In genomic region chr4:140246180-140247005, GRCm38 (mm10) we compare ENCODE assay signal across 8 mouse cellular contexts. TPM values are rescaled to one million over a fixed set of nuclear protein-coding genes. Genes with fewer than 3 reads are reported as not detected.
DNase-seq lines count a peak whose midpoint lies in the region; ATAC-seq lines count a peak whose summit lies in the region.

Igsf21 (minus strand) TSS chr4:140246784.

- no peak for ATAC-seq in heart, embryonic 11.5 days (replicated peaks; ENCODE audit: insufficient number of reproducible peaks, low FRiP score, low TSS enrichment)
- peak; percentile 64; the same call in 1 of the 2 replicates for ATAC-seq in embryonic facial prominence, embryonic 12.5 days (ENCODE audit: insufficient number of reproducible peaks, insufficient read depth, low FRiP score, low TSS enrichment)
- ATAC-seq in midbrain, embryonic 16.5 days = peak; percentile 79

- 1% methylated on average over 67 of the region's 90 CpGs for WGBS in heart, embryonic 11.5 days (ENCODE audit: insufficient replicate concordance)
- WGBS in embryonic facial prominence, embryonic 12.5 days = 1% methylated on average over 85 of the region's 90 CpGs
- WGBS in midbrain, embryonic 16.5 days = under 1% methylated on average over 58 of the region's 90 CpGs

- H3K36me3 ChIP-seq in heart, embryonic 11.5 days (ENCODE audit: control insufficient read depth, insufficient read depth, low read length) = no peaks in the 10 kb centered on the region
- H3K36me3 ChIP-seq in embryonic facial prominence, embryonic 12.5 days = no peaks in the 10 kb centered on the region
- H3K36me3 ChIP-seq in midbrain, embryonic 16.5 days (ENCODE audit: control insufficient read depth, insufficient read depth, low read length) = no peaks in the 10 kb centered on the region

- H3K27ac ChIP-seq in heart, embryonic 11.5 days (ENCODE audit: low read depth, low read length) = no peak within 1 kb of the TSS
- no peak within 1 kb of the TSS for H3K27ac ChIP-seq in embryonic facial prominence, embryonic 12.5 days
- H3K27ac ChIP-seq in midbrain, embryonic 16.5 days (ENCODE audit: low read length) = peak within 1 kb of the TSS; percentile 89

- H3K9me3 ChIP-seq in heart, embryonic 11.5 days (replicated peaks; ENCODE audit: control insufficient read depth, low read length) = no peaks in the 10 kb centered on the region
- H3K9me3 ChIP-seq in embryonic facial prominence, embryonic 12.5 days = no peaks in the 10 kb centered on the region
- H3K9me3 ChIP-seq in midbrain, embryonic 16.5 days (replicated peaks; ENCODE audit: control insufficient read depth, low read length, poor library complexity, severe bottlenecking) = no peaks in the 10 kb centered on the region

- no peak within 1 kb of the TSS for H3K9ac ChIP-seq in heart, embryonic 11.5 days (ENCODE audit: low read depth, low read length)
- peak within 1 kb of the TSS; percentile 30; the same call in 1 of the 2 replicates for H3K9ac ChIP-seq in embryonic facial prominence, embryonic 12.5 days
- peak within 1 kb of the TSS; percentile 89 for H3K9ac ChIP-seq in midbrain, embryonic 16.5 days (ENCODE audit: low read depth, low read length)

- peak within 1 kb of the TSS; percentile 64 for H3K4me2 ChIP-seq in heart, embryonic 11.5 days
- H3K4me2 ChIP-seq in embryonic facial prominence, embryonic 12.5 days (replicated peaks) = peak within 1 kb of the TSS; percentile 60
- H3K4me2 ChIP-seq in midbrain, embryonic 16.5 days (ENCODE audit: low read length) = peak within 1 kb of the TSS; percentile 89

- peaks cover 93% of the 10 kb centered on the region for H3K27me3 ChIP-seq in heart, embryonic 11.5 days (ENCODE audit: control insufficient read depth, insufficient read depth, low read length)
- peaks cover 91% of the 10 kb centered on the region for H3K27me3 ChIP-seq in embryonic facial prominence, embryonic 12.5 days
- H3K27me3 ChIP-seq in midbrain, embryonic 16.5 days (ENCODE audit: control insufficient read depth, insufficient read depth, low read depth, low read length) = peaks cover 5% of the 10 kb centered on the region

- no peak for DNase-seq in heart, postnatal 25 days (ENCODE audit: low spot score)
- peak; percentile 62 for DNase-seq in ZHBTc4 (ENCODE audit: low read depth, low spot score)
- peak; percentile 55 to 67 for DNase-seq in layer of hippocampus, postnatal 10 days (ENCODE audit: low spot score in 2 of 2)
- no peak for DNase-seq in spleen, postnatal 36 days (ENCODE audit: low spot score in 2 of 2)
- DNase-seq in gastrocnemius, postnatal 36 days = no peak

- peak within 1 kb of the TSS; percentile 31 for H3K4me3 ChIP-seq in heart, embryonic 11.5 days (ENCODE audit: low read depth, low read length)
- H3K4me3 ChIP-seq in embryonic facial prominence, embryonic 12.5 days = peak within 1 kb of the TSS; percentile 32
- peak within 1 kb of the TSS; percentile 77 for H3K4me3 ChIP-seq in midbrain, embryonic 16.5 days (ENCODE audit: low read depth, low read length)

- intact Hi-C loops in heart, postnatal 25 days (cut with DNase I) = no loop called here
- intact Hi-C loops in gastrocnemius, postnatal 36 days (cut with DNase I) = no loop called here

- H3K4me1 ChIP-seq in heart, embryonic 11.5 days (ENCODE audit: control insufficient read depth, insufficient read depth, low read length) = peaks cover 5% of the 10 kb centered on the region
- peaks cover 20% of the 10 kb centered on the region for H3K4me1 ChIP-seq in embryonic facial prominence, embryonic 12.5 days
- H3K4me1 ChIP-seq in midbrain, embryonic 16.5 days (ENCODE audit: control insufficient read depth, insufficient read depth, low read length) = peaks cover 47% of the 10 kb centered on the region

RNA-seq across cellular contexts. Expression of gene Igsf21, which starts in this region (rescaled TPM):
- polyA plus RNA-seq in heart, embryonic 11.5 days (2014; fragmentation: Nextera tagmentation; extraction: Ambion mirVana) = 0.11 and 0.39 TPM in 2 replicates
- total RNA-seq in heart, postnatal 25 days (2021) = under 1 TPM; 0.21 to 0.25 TPM
- 2.9 and 3.9 TPM in 2 replicates for polyA plus RNA-seq in embryonic facial prominence, embryonic 12.5 days (2016; fragmentation: Nextera tagmentation; extraction: Ambion mirVana)
- 10 to 100 TPM; 96.1 to 97.0 TPM for total RNA-seq in layer of hippocampus, postnatal 10 days (2021)
- 114 and 119 TPM in 2 replicates for polyA plus RNA-seq in midbrain, embryonic 16.5 days (2015; fragmentation: Nextera tagmentation; extraction: Ambion mirVana)
- under 1 TPM in 1 of 2 experiments, not detected in 1; 0.18 TPM for total RNA-seq in gastrocnemius, postnatal 36 days (2021)

Comparison
In these comparisons a context has a peak if more than half of its experiments do, and no peak if none do; other contexts are left out.
1. RNA of gene Igsf21 (total RNA-seq): 96.1 to 97.0 TPM in layer of hippocampus, postnatal 10 days; 0.21 to 0.25 TPM in heart, postnatal 25 days and 0.18 TPM in gastrocnemius, postnatal 36 days; every median in the first group is over 10 times any median in the second.
2. RNA of gene Igsf21 (polyA plus RNA-seq): 114 to 119 TPM in midbrain, embryonic 16.5 days; 2.9 to 3.9 TPM in embryonic facial prominence, embryonic 12.5 days and 0.11 to 0.39 TPM in heart, embryonic 11.5 days; every median in the first group is over 10 times any median in the second.
3. DNase-seq: peak in ZHBTc4 (single experiment) and layer of hippocampus, postnatal 10 days (2 of 2); none in heart, postnatal 25 days (single experiment), spleen, postnatal 36 days (0 of 2) and gastrocnemius, postnatal 36 days (0 of 2).
4. Peak in every context shown above with its lines, with median percentiles within 50 percentile points of each other: H3K4me2 ChIP-seq and H3K4me3 ChIP-seq.